Mouse (Mus musculus) MEL (cell line): ENCODE measurements around the gene Sept6. TPM values are rescaled to one million over a fixed set of nuclear protein-coding genes. Genes with fewer than 3 reads are reported as not detected.

ENCODE experiments used
- DNase-seq: peaks from one replicate; pipeline ENCODE4 v3.0.0; 2011; ENCODE audit warnings: low read depth, low spot score
- H3K27ac ChIP-seq: 2 replicates; pipeline ENCODE4 v1.5.1; 2012; ENCODE audit warnings: low read depth, mild to moderate bottlenecking, control low read depth, low read length, moderate library complexity; ENCODE audit not compliant: control insufficient read depth
- H3K27me3 ChIP-seq, 2 experiments: fragments of 150-350 bp in 1 of 2; sonication (generic) in 1 of 2; 2 replicates each; pipeline ENCODE4 v1.6.1; 2012; ENCODE audit warnings: low read length in 2 of 2, mild to moderate bottlenecking in 2 of 2, improper control_type of control experiment in 1 of 2, moderate library complexity in 1 of 2; ENCODE audit not compliant: insufficient read depth in 2 of 2, control insufficient read depth in 1 of 2
- H3K36me3 ChIP-seq, 2 experiments: 2 replicates each; pipeline ENCODE4 v1.6.1; 2012 to 2014; ENCODE audit warnings: low read length in 2 of 2, improper control_type of control experiment in 1 of 2, inconsistent platforms in 1 of 2, mild to moderate bottlenecking in 1 of 2; ENCODE audit not compliant: insufficient read depth in 2 of 2, control insufficient read depth in 1 of 2
- H3K4me1 ChIP-seq, 2 experiments: fragments of 150-350 bp in 1 of 2; sonication (generic) in 1 of 2; 2 replicates each; pipeline ENCODE4 v1.6.1; 2012; ENCODE audit warnings: low read length in 2 of 2, improper control_type of control experiment in 1 of 2, mild to moderate bottlenecking in 1 of 2; ENCODE audit not compliant: insufficient read depth in 2 of 2, control insufficient read depth in 1 of 2
- H3K4me3 ChIP-seq, 2 experiments: fragments of 150-350 bp in 1 of 2; sonication (generic) in 1 of 2; 2 replicates each; pipeline ENCODE4 v1.5.1; 2012; ENCODE audit warnings: low read depth in 2 of 2, low read length in 2 of 2, mild to moderate bottlenecking in 2 of 2, moderate library complexity in 2 of 2, control low read depth in 1 of 2, improper control_type of control experiment in 1 of 2; ENCODE audit not compliant: control insufficient read depth in 1 of 2, insufficient read depth in 1 of 2
- H3K79me2 ChIP-seq: 2 replicates; pipeline ENCODE4 v1.6.1; 2012; ENCODE audit warnings: mild to moderate bottlenecking, low read length, moderate library complexity; ENCODE audit not compliant: control insufficient read depth, poor library complexity, insufficient read depth
- H3K9ac ChIP-seq: 2 replicates; pipeline ENCODE4 v1.6.1; 2012; ENCODE audit warnings: low read depth, mild to moderate bottlenecking, control low read depth, low read length, moderate library complexity; ENCODE audit not compliant: control insufficient read depth, poor library complexity, severe bottlenecking
- H3K9me3 ChIP-seq: fragments of 150-350 bp; sonication (generic); replicated peaks from 2 replicates; pipeline ENCODE4 v1.6.1; 2012; ENCODE audit warnings: mild to moderate bottlenecking, low read length, improper control_type of control experiment, moderate library complexity; ENCODE audit not compliant: insufficient read depth
- BHLHE40 ChIP-seq: IDR thresholded peaks from 2 replicates; pipeline ENCODE4 v1.6.1; 2012; ENCODE audit warnings: low read depth, mild to moderate bottlenecking, inconsistent platforms, low read length, improper control_type of control experiment, borderline replicate concordance
- CHD1 ChIP-seq: IDR thresholded peaks from 2 replicates; pipeline ENCODE4 v1.6.1; 2012; ENCODE audit warnings: low read depth, mild to moderate bottlenecking, inconsistent platforms, low read length, improper control_type of control experiment
- CHD2 ChIP-seq: IDR thresholded peaks from 2 replicates; pipeline ENCODE4 v1.6.1; 2011; ENCODE audit warnings: low read length, improper control_type of control experiment
- CTCF ChIP-seq, 3 experiments: IDR thresholded peaks in 2 of 3; conservative IDR thresholded peaks in 1 of 3; 2 replicates each; pipeline ENCODE4 v1.5.1; 2011 to 2012; ENCODE audit warnings: low read length in 3 of 3, low read depth in 2 of 3, mild to moderate bottlenecking in 2 of 3, improper control_type of control experiment in 1 of 3, inconsistent platforms in 1 of 3, mixed read lengths in 1 of 3, moderate library complexity in 1 of 3; ENCODE audit not compliant: control insufficient read depth in 1 of 3, insufficient read depth in 1 of 3, poor library complexity in 1 of 3, severe bottlenecking in 1 of 3
- E2F4 ChIP-seq: IDR thresholded peaks from 2 replicates; pipeline ENCODE4 v1.6.1; 2011; ENCODE audit warnings: low read depth, low read length, improper control_type of control experiment, borderline replicate concordance
- ELF1 ChIP-seq: IDR thresholded peaks from 2 replicates; pipeline ENCODE4 v1.6.1; 2014; ENCODE audit warnings: low read depth, mild to moderate bottlenecking, inconsistent platforms, low read length, improper control_type of control experiment, moderate library complexity
- EP300 ChIP-seq, 2 experiments: IDR thresholded peaks; 2 replicates each; pipeline ENCODE4 v1.6.1; 2011; ENCODE audit warnings: improper control_type of control experiment in 2 of 2, low read length in 2 of 2, low read depth in 1 of 2, mild to moderate bottlenecking in 1 of 2
- ETS1 ChIP-seq: IDR thresholded peaks from 2 replicates; pipeline ENCODE4 v1.6.1; 2012; ENCODE audit warnings: low read depth, mild to moderate bottlenecking, inconsistent platforms, low read length, improper control_type of control experiment, moderate library complexity
- GABPA ChIP-seq: IDR thresholded peaks from 2 replicates; pipeline ENCODE4 v1.6.1; 2012; ENCODE audit warnings: low read depth, mild to moderate bottlenecking, inconsistent platforms, low read length, improper control_type of control experiment, moderate library complexity
- GATA1 ChIP-seq: IDR thresholded peaks from 2 replicates; pipeline ENCODE4 v1.6.1; 2011; ENCODE audit warnings: low read depth, low read length, improper control_type of control experiment
- HCFC1 ChIP-seq: IDR thresholded peaks from 2 replicates; pipeline ENCODE4 v1.6.1; 2012; ENCODE audit warnings: low read depth, mild to moderate bottlenecking, inconsistent platforms, low read length, improper control_type of control experiment, moderate library complexity
- JUND ChIP-seq: IDR thresholded peaks from 2 replicates; pipeline ENCODE4 v1.6.1; 2011; ENCODE audit warnings: low read depth, mild to moderate bottlenecking, improper control_type of control experiment, low read length
- KAT2A ChIP-seq: conservative IDR thresholded peaks from 2 replicates; pipeline ENCODE4 v1.6.1; 2012; ENCODE audit warnings: low read depth, low read length, improper control_type of control experiment, inconsistent platforms
- MAFK ChIP-seq: IDR thresholded peaks from 2 replicates; pipeline ENCODE4 v1.6.1; 2011; ENCODE audit warnings: low read depth, mild to moderate bottlenecking, low read length, improper control_type of control experiment, borderline replicate concordance
- MAX ChIP-seq: IDR thresholded peaks from 2 replicates; pipeline ENCODE4 v1.6.1; 2011; ENCODE audit warnings: low read length, improper control_type of control experiment
- MEF2A ChIP-seq: IDR thresholded peaks from 2 replicates; pipeline ENCODE4 v1.6.1; 2014; ENCODE audit warnings: low read depth, mild to moderate bottlenecking, inconsistent platforms, low read length, improper control_type of control experiment; ENCODE audit not compliant: poor library complexity, insufficient replicate concordance, severe bottlenecking; ENCODE audit errors: extremely low read depth
- MXI1 ChIP-seq: IDR thresholded peaks from 2 replicates; pipeline ENCODE4 v1.6.1; 2011; ENCODE audit warnings: mild to moderate bottlenecking, low read depth, low read length, improper control_type of control experiment
- MYB ChIP-seq: IDR thresholded peaks from 2 replicates; pipeline ENCODE4 v1.6.1; 2011; ENCODE audit warnings: mild to moderate bottlenecking, low read depth, low read length, improper control_type of control experiment
- MYC ChIP-seq: IDR thresholded peaks from 2 replicates; pipeline ENCODE4 v1.6.1; 2011; ENCODE audit warnings: low read depth, mild to moderate bottlenecking, low read length, improper control_type of control experiment, moderate library complexity
- NELFE ChIP-seq: IDR thresholded peaks from 2 replicates; pipeline ENCODE4 v1.6.1; 2011; ENCODE audit warnings: low read depth, low read length, improper control_type of control experiment
- NRF1 ChIP-seq: IDR thresholded peaks from 2 replicates; pipeline ENCODE4 v1.6.1; 2014; ENCODE audit warnings: low read depth, mild to moderate bottlenecking, inconsistent platforms, low read length, improper control_type of control experiment, moderate library complexity; ENCODE audit not compliant: poor library complexity, insufficient read depth, severe bottlenecking
- POLR2A ChIP-seq, 2 experiments: IDR thresholded peaks; 2 replicates each; pipeline ENCODE4 v1.6.1; 2011 to 2012; ENCODE audit warnings: low read length in 2 of 2, mild to moderate bottlenecking in 2 of 2, control low read depth in 1 of 2, improper control_type of control experiment in 1 of 2, low read depth in 1 of 2, moderate library complexity in 1 of 2; ENCODE audit not compliant: control insufficient read depth in 1 of 2, insufficient read depth in 1 of 2, poor library complexity in 1 of 2
- POLR2AphosphoS2 ChIP-seq: IDR thresholded peaks from 2 replicates; pipeline ENCODE4 v1.6.1; 2011; ENCODE audit warnings: low read length, improper control_type of control experiment
- POLR2AphosphoS5 ChIP-seq: IDR thresholded peaks from 2 replicates; pipeline ENCODE4 v1.6.1; 2012; ENCODE audit warnings: low read depth, borderline replicate concordance, mild to moderate bottlenecking, inconsistent platforms, low read length, moderate library complexity, mixed read lengths
- RCOR1 ChIP-seq: IDR thresholded peaks from 2 replicates; pipeline ENCODE4 v1.6.1; 2012; ENCODE audit warnings: low read depth, mild to moderate bottlenecking, inconsistent platforms, low read length, improper control_type of control experiment
- SIN3A ChIP-seq: IDR thresholded peaks from 2 replicates; pipeline ENCODE4 v1.6.1; 2012; ENCODE audit warnings: low read length, improper control_type of control experiment, inconsistent platforms
- SMC3 ChIP-seq: IDR thresholded peaks from 2 replicates; pipeline ENCODE4 v1.6.1; 2011; ENCODE audit warnings: low read depth, low read length, improper control_type of control experiment
- TAL1 ChIP-seq: IDR thresholded peaks from 2 replicates; pipeline ENCODE4 v1.6.1; 2012; ENCODE audit warnings: mild to moderate bottlenecking, inconsistent platforms, low read length, moderate library complexity, mixed read lengths
- TBP ChIP-seq: IDR thresholded peaks from 2 replicates; pipeline ENCODE4 v1.8.0; 2011; ENCODE audit warnings: low read depth, low read length, improper control_type of control experiment
- TCF12 ChIP-seq: IDR thresholded peaks from 2 replicates; pipeline ENCODE4 v1.6.1; 2014; ENCODE audit warnings: low read depth, mild to moderate bottlenecking, inconsistent platforms, low read length, improper control_type of control experiment, moderate library complexity
- UBTF ChIP-seq: IDR thresholded peaks from 2 replicates; pipeline ENCODE4 v1.6.1; 2012; ENCODE audit warnings: low read depth, mild to moderate bottlenecking, inconsistent platforms, low read length, improper control_type of control experiment, moderate library complexity, borderline replicate concordance; ENCODE audit not compliant: insufficient read depth
- USF2 ChIP-seq, 2 experiments: IDR thresholded peaks; 2 replicates each; pipeline ENCODE4 v1.6.1; 2011 to 2012; ENCODE audit warnings: improper control_type of control experiment in 2 of 2, low read length in 2 of 2, borderline replicate concordance in 1 of 2, inconsistent platforms in 1 of 2, low read depth in 1 of 2, mild to moderate bottlenecking in 1 of 2; ENCODE audit not compliant: insufficient read depth in 1 of 2
- ZC3H11A ChIP-seq: IDR thresholded peaks from 2 replicates; pipeline ENCODE4 v1.6.1; 2012; ENCODE audit warnings: low read depth, mild to moderate bottlenecking, inconsistent platforms, low read length, improper control_type of control experiment
- ZKSCAN1 ChIP-seq: IDR thresholded peaks from 2 replicates; pipeline ENCODE4 v1.6.1; 2012; ENCODE audit warnings: low read depth, mild to moderate bottlenecking, inconsistent platforms, low read length, improper control_type of control experiment, moderate library complexity
- ZMIZ1 ChIP-seq: IDR thresholded peaks from 2 replicates; pipeline ENCODE4 v1.6.1; 2012; ENCODE audit warnings: low read depth, mild to moderate bottlenecking, inconsistent platforms, low read length, improper control_type of control experiment, moderate library complexity
- ZNF384 ChIP-seq: IDR thresholded peaks from 2 replicates; pipeline ENCODE4 v1.6.1; 2012; ENCODE audit warnings: low read depth, mild to moderate bottlenecking, inconsistent platforms, low read length, improper control_type of control experiment
- polyA plus RNA-seq, 2 experiments: library from polyadenylated mRNA; stranded (reverse) in 1 of 2; unstranded in 1 of 2; fragments of >175 nt in 1 of 2; fragments of >200 nt in 1 of 2; gene quantifications; 2 replicates each; pipeline versions ENCODE4 v1.2.1 to v1.2.4; 2012; ENCODE audit warnings: low replicate concordance in 2 of 2, low read depth in 1 of 2; ENCODE audit not compliant: insufficient read length in 2 of 2, insufficient read depth in 1 of 2, missing spikeins in 1 of 2
- total RNA-seq: library from RNA; depleted of rRNA; stranded (reverse); fragments of 300-350 nt; gene quantifications from 2 replicates; pipeline ENCODE4 v1.2.3, GENCODE M21; 2012

Sept6 gene
- total and polyA plus RNA-seq, 3 experiments: 16.5 to 37.8 TPM; not detected in 1

DNA sequence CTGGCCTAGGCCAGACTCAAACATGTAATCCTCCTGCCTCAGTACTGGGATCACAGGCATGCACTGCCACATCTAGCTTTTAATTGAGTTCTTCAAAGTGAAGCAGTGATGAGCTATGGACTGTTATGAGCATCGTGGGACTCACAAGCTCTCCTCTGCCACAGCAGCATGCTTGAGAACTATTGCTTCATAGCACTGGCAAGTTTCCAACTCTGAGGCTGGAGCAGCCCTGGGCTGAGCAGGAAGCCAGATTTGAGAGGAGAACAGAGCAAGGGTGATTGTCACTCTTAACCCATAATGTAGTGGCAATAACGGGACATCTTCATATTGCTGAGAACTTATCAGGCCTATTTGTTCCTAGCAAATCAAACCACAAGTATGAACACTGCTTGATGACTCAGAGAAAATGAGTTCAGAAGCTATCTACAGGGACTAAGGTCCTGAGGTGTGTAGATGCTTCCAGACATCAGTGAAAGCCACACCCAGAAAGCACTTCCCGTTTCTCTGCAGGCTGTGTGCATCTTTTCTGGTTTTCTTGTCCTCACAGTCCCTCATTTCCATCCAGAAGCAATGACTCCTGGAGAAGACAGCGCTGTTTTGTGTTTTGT is 51.7 kb downstream of the Sept6 start:
- peak; percentile 81 for DNase-seq
- Histone ChIP-seq H3K36me3 (no peaks in the 10 kb centered on the region), H3K27ac (no peak overlapping the region), H3K9me3 (no peaks in the 10 kb centered on the region), H3K4me3 (no peak overlapping the region), H3K4me1 (peaks cover 0 to 2% of the 10 kb centered on the region in 2 experiments; a peak in 1 of 4 replicates), H3K79me2 (no peaks in the 10 kb centered on the region), H3K9ac (no peak overlapping the region), H3K27me3 (no peaks in the 10 kb centered on the region)
- TF ChIP-seq JUND (no peak), TBP (no peak), POLR2A (IDR thresholded peaks at IDR 0.05; ENCODE audit: control insufficient read depth in 1 of 2, insufficient read depth in 1 of 2, low read depth in 1 of 2, low read length in 2 of 2, poor library complexity in 1 of 2) (no peak), MAFK (no peak), CHD1 (no peak), GABPA (no peak), TCF12 (no peak), POLR2AphosphoS5 (no peak), UBTF (no peak), E2F4 (no peak), MYC (0 out of 2 replicates have a peak, but pooled peaks have one; percentile 30), ETS1 (0 out of 2 replicates have a peak, but pooled peaks have one; percentile 48), ZNF384 (no peak), KAT2A (no peak), CTCF (IDR thresholded peaks at IDR 0.05 in 2 of 3, conservative IDR thresholded peaks at IDR 0.05 in 1 of 3; ENCODE audit: control insufficient read depth in 1 of 3, insufficient read depth in 1 of 3, low read depth in 2 of 3, low read length in 3 of 3, poor library complexity in 1 of 3, severe bottlenecking in 1 of 3) (no peak), ZMIZ1 (no peak), NRF1 (no peak), SIN3A (no peak), MXI1 (no peak), GATA1 (peak; percentile 61), MAX (no peak), USF2 (IDR thresholded peaks at IDR 0.05; ENCODE audit: borderline replicate concordance in 1 of 2, insufficient read depth in 1 of 2, low read depth in 1 of 2, low read length in 2 of 2) (no peak), MEF2A (no peak), MYB (no peak), ZC3H11A (no peak), POLR2AphosphoS2 (no peak), HCFC1 (no peak), ZKSCAN1 (no peak), CHD2 (no peak), BHLHE40 (no peak), TAL1 (peak; percentile 24; the same call in 1 of the 2 replicates), EP300 (IDR thresholded peaks at IDR 0.05; ENCODE audit: low read depth in 1 of 2, low read length in 2 of 2) (peak; percentile 59 to 77), ELF1 (no peak), RCOR1 (peak; percentile 96), NELFE (no peak), SMC3 (no peak)
